Mouse (Mus musculus): ENCODE results near the gene Fmr1.
"Not testable (repeated sequence)": the region's sequence is repeated elsewhere in the genome, so short reads cannot be mapped to it uniquely, and the experiment has no call there.

The Fmr1 gene

DNA sequence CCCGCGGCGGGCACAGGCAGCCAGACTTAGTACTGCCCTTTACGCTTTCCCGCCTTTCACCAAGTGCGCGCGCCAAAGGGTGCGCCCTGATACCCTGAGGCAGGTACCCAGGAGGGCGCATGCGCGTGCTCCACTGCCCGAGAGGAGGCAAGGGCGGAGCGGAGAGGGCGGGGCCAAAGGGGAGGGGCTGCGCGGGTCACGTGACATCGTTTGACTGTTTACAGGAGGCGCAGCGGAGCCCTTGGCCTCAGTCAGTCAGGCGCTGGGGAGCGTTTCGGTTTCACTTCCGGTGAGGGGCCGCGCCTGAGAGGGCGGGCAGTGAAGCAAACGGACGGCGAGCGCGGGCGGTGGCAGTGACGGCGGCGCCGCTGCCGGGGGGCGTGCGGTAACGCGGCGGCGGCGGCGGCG lies at the start of gene Fmr1:
Gene Fmr1 (plus strand): TSS at position 209 of the 408 bp plus-strand sequence.
- DNase-seq (ENCODE audit: low read depth, low spot score): peak; percentile 94

DNA sequence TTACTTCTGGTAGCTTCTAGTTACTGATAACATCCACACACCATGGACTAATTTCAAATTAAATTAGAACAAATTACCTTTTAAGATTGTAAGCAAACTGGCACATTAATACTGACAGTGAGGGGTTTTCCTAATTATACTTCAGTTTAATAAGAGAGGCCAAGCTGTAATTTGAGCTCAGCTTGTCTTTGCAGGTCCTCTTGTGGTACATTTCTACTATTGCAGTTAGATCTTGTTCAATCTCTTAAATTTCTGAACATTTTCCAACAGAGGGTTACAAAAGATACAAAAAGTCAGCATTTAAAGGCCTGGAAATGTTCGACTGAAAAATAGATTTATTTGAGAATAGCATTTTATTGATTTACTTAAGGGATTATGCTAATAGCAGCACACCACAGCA lies 36.7 kb upstream of the Fmr1 start:
- no peak for DNase-seq (ENCODE audit: low read depth, low spot score)

DNA sequence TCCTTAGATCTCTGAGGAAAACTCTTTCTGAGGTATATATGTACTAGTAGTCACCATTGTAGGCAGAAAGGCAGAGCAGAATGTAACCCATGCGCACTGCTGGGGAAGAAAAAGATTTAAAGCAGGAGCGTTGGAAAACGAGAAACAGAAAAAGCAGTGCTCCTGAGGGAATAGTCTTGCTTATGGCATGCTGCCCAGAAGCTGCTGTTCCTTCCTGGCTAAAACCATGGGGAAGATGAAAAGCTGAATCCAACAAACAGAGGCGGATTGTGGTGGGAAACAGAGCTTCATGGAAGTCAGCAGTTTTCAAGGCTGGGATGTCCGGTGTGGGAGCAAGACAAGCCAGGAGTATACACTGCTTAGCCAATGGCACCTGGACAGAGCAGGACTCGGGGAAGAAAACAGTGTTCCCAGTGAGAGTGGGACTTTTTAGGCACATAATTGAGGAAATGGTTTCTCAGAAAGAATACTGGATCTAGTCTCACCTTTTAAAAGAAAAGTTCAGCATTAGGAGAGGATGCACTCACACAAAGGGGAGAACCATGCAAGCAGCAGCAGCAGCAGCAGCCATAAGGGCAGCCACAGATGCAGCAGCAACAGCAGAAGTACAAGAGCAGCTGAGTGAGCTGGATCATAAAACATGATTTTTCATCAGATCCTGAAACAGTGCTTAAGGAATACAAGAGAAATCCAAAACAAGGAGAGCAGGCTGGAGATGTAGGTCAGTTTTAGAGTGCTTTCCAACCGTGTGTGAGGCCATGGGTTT lies 33.0 kb upstream of the Fmr1 start:
- DNase-seq (ENCODE audit: low read depth, low spot score): peak; percentile 4

DNA sequence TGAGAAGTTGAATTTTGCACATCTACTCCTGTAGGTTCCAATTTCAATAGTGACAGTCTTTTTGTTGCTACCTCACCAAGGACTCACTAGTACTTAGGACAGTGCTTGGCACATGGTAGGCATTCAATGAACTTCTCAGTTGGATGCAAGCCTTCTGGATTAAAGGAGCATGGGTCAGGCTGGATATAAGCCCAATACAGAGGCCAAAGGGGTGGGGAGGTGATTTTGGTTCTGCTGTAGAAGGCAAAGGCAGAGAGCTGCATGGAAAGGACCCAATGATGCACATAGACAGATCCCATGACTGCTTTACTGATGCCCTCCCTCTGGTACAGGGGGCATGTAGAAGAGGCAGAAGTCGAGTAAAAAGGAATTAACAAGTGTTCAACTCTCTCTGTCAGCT lies 833 bp upstream of the Fmr1 start:
- DNase-seq (ENCODE audit: low read depth, low spot score): no peak

DNA sequence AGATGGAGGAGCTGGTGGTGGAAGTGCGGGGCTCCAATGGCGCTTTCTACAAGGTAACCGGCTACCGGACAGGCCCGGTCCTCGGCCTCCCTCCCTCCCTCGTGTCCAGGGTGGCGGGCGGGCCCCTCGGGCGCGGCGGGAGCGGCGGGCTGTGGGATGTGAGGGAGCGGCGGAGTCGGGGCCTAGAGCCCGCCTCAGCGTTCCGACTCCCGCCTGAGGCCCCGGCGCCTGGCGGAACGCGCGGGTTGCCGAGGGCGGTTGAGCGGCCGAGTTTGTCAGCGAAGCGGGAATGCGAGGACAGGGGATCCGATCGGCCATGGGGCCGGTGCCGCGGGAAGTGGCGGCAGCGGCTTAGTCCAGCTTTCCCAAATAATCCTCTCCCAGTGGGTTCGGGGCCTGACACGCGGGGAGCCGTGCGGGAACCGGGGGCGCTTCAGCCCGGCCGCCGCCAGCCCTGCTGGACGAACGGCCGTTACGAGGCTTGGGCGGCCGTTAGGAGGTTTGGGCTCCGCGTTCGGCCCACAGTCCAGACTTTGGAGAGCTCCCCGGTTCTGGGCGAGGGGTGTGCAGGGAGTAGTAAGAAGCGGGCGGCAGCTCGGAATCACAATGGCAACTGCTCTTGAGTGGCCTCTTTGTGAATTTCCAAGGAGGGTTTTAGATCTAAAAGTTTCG lies 610 bp downstream of the Fmr1 start:
- peak; percentile 14 for DNase-seq (ENCODE audit: low read depth, low spot score)

DNA sequence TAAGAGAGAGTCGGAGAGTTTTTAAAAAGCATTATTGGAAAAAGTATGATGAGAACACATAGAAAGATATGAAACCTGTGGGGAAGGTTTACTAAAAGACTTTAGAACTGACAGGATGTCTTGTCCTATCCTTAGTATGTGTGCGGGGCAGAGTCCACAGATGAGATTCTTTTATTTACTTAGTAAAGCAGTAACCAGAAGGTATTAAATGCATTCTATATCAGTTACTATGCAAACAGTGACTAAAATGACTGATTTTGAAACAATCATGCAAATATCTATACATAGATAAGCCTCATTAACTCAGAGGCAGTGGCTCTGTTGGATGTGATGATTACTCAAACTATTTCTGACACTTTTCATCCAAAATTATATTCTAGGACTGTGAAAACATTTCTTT lies 6.4 kb downstream of the Fmr1 start:
- DNase-seq (ENCODE audit: low read depth, low spot score): no peak

DNA sequence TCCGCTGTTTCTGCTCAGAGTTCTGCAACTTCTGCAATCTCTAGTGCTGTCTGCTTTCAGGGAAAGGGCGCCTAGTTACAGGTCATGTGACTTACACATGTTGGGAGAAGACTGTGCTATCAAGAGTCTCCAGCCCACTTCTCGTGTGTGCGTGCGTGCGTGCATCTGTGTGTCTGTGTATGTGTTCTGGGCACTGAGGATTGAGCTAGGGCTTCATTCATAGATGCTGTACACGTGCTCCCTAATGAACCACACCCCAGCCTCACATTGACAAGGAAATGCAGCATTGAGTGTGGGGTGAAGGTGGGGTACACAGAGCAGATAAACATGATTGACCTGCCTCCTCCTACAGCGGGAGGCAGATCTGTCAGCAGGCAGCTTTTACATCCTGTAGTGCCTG lies 13.6 kb downstream of the Fmr1 start:
- DNase-seq (ENCODE audit: low read depth, low spot score): not testable (repeated sequence)

DNA sequence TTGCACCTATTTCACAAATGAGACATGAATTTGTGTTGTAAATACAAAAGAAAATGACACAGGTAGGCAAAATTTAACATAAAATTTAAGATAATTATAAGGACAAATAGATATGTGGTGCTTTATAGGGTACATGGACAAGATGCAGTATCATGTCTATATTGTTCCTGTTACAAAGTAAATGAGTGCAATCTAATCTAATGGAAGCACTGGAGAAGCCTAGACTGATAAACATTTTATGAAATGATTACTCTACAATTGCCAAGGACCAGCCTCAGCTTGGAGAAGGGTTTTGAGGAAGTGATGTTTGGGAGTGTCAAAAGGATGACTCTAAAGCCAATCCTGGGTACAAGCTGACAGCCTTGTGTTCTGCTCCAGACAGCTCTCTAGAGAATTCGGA lies 58.6 kb downstream of the Fmr1 start:
- no peak for DNase-seq (ENCODE audit: low read depth, low spot score)

DNA sequence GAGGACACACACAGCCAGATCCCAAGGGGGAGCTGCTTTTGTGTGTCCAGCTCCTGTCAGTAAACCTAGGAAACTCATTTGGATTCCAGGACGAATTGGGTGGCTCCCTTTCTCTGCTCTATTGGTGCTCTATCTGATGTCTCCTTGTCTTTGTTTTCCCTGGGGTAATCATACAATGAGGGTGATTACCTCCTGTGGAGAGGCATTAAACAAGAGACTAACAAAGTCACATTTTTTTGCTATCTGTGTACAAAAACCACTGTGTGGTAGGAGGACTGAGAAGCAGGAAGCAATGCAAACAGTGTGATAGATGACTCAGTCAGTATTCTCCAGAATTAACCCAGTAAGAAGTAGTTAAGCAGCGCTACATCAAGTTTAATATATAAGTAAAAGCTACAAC lies 61.7 kb downstream of the Fmr1 start:
- no peak for DNase-seq (ENCODE audit: low read depth, low spot score)

DNA sequence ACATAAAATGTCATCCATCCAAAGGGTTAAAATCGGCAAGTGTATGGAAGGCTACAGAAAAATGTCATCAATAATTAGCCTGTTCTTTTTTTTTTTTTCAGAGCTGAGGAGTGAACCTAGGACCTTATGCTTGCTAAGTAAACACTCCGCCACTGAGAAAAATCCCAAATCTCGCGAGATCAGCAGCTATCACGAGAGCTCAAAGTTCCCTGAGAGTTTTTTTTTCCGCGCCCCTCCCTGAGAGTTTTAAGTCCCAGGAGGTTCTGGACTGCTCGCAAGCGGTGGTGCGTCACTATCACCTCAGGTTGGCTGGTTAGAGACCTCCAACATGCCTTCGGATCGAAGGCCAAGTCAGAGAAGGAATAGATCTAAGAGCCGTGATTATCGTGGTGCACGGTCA lies 83.3 kb downstream of the Fmr1 start, which contains the start of gene Fmr1nb:
Gene Fmr1nb (plus strand): TSS at position 234 of the 400 bp plus-strand sequence.
- no peak for DNase-seq (ENCODE audit: low read depth, low spot score)

Data from mesoderm, embryonic 11.5 days (tissue).